Mouse (Mus musculus) cerebellum, postnatal 14 days (tissue): ENCODE results near the gene Gm5767.

Source experiments
- DNase-seq, 2 experiments: peaks; one replicate each; pipeline ENCODE4 v3.0.0; 2021; ENCODE audit warnings: mixed read lengths in 2 of 2

The Gm5767 gene

DNA sequence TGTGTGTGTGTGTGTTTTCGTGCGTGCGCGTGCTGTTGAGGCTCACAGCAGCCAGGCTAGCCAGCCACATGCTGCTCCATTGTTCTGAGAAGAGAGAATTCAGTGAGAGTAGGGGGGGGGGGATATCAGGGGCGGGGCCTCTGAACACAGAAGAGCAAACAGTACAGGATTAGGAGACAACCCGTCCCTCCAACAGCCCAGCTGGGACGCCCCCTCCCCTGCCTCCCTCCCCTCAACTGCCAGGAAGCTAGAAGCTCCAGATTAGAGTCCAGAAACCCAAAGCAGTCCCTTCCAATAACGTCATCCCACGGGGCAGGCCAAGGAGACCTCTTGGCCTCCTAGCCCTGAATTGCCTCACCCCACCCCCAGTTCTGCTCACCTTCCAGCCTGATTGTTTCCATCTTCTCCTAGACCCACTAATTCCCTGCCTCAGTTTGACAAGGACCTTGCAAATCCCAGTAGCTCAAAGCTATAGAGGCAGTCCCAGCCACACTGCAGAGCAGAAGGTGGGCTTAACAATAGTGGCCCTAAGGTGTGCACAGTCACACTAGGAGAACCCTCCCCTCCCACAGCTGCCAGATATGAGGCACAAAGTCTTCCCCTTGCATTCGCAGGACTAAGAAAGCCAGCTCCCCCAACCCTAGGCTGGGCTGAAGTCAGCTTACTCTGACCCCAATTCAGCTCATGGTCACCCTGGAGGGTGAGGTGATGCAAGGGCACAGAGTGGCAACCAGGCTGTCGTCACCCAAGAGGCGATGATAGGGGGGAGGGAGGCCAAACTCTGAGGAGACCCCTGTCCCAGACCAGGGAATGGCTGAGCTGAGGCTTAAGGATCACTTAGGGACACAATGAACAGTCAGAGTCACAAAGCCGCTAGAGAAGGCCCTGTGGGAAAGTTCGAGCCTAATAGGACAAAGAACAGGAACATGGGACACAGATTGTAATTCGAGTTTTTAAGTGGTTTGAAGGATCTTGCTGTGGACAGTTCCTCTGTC is 10.2 kb upstream of the Gm5767 start:
- DNase-seq, result no peak

DNA sequence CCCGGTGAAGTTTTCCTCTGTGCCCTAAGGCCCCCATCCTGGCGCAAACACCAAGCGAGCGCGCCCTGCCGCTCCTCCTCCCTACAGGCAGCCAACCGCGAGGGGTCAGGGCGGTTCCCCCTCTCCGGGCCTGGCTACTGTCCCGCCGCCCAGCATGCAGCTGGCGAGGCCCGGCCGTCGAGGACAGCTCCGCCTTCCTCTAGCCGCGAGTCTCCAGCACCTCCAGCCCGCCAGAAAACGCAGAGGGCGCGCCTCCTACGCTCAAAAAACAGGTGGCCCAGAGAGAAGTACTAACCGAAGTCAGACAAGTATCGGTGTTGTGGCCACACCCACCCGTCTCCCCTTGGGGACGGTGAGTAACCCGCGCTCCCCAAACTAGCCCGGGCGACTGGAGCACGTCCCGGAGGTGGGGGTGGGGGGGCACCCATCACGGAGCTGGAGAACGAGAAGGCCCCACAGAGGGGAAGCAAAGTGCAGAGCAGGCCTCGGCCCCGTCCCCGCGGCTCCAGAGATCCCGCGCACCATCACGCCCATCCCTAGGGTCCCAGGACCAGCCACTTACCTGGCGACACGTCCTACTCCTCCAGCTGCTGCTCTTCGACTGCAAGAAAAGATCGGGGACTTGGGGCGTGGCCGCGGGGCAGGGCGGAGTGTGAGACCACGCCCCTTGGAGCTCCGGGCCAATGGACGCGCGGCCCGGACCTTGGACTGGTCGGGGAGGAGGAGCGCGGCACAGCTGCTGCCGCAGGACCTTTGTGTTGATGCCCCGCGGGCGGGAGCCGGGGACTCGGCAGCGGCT is 8.8 kb upstream of the Gm5767 start, which contains the start of gene Carhsp1:
TSS of gene Carhsp1 (minus strand) at position 605 of the 799 bp plus-strand sequence.
- peak; percentile 88 for DNase-seq

DNA sequence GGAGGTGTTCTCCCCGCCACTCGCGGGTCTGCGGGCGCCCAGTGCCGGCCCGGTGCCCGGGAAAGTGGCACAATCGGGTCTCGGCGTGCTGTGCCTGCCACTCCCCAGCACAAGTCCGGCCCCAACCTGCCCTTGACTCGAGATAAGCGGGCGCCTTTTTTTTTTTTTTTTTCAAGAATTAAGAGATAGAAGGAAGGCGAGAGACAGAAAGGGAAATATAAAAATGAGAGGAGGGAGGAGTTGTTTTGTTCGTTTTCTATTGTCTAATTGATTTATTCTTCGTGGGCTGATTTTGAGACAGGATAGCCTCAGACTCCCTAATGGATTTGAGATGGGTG is 8.3 kb upstream of the Gm5767 start:
- no peak for DNase-seq

DNA sequence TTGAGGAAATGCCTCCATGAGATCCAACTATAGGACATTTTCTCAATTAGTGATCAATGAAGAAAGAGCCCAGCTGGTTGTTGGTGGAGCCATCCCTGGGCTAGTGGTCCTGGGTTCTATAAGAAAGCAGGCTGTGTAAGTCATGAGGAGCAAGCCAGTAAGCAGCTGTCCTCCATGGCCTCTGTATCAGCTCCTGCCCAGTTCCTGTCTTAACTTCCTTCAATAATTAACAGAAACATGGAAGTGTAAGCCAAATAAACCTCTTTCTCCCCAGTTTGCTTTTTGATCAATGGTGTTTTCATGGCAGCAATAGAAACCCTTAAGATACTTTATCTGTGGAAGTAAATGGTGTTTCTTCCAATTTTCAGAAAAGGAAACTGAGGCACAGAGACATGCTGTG is 7.8 kb upstream of the Gm5767 start:
- no peak for DNase-seq

DNA sequence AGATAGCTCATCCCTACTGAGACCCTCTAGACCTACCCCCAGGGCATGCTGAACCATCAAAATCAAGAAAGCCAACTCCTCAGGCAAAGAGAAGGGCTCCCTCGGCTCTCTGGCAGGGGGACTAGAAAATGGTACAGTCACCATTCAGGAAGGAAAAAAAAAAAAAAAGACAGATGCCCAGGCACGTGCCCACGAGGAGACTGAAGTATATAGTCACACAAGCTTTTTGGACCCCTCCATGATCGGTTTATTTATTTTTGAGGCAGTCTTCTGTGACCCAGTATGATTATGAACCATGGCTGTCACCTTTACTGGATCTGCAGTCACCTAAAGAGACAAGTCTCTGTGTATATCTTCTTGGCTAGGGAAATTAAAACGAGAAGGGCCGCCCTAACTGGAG is 7.2 kb upstream of the Gm5767 start:
- DNase-seq, result no peak

DNA sequence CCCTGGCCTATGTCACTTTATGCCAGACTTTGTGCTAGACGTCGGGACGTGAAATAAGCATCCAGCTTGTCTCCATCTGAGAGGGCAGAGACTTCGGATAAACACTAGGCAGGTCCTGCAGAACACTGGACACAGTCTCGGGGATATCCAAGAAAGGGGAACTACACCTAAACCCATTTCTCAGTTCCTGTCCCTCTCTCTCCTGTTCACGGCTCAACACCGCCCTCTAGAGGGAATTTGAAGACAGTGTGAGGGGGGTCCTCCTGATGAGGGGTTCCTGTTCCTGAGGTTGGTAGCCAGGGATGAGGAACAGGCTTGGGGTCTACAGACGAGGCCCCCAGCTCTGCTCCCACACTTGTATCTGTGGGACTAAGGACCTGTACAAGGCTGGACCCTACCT is 6.4 kb upstream of the Gm5767 start:
- peak; percentile 62 to 69 for DNase-seq

DNA sequence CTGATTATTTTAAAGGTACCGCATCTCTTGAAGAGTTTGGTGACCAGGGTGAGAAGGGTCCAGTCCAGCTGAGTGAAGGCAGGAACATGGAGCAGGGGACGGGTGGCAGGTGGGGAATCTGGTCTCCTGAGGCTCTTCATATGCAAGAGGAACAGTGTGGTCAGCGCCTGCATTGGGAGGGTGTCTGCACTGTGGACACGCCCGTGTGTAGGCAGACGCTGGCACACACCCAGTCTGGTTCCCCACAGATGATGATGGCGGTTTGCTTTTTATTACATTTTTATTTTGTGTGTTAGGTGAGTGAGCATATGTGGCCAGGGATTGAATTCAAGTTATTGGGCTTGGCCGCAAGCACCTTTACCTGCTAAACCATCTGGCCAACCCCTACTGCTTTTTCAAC is 5.0 kb upstream of the Gm5767 start:
- no peak for DNase-seq

DNA sequence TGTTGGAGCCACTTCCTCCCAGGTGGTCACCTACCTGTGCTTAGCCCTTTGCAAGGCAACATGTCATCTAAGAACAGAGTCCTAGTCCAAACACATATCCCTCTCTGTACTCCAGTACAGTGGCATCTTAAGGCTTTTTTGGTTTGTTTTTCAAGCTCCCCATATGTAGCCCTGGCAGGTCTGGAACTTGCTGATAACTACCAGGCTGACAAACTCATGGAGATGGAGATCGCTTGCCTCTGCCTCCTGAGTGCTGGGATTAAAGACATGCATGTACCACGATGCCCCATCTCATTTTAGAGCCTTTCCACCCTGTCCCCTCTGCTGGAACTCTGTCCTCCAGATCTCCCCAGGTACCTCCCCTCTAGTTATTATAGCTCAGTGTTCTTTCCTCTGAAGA is 4.3 kb upstream of the Gm5767 start:
- no peak for DNase-seq

DNA sequence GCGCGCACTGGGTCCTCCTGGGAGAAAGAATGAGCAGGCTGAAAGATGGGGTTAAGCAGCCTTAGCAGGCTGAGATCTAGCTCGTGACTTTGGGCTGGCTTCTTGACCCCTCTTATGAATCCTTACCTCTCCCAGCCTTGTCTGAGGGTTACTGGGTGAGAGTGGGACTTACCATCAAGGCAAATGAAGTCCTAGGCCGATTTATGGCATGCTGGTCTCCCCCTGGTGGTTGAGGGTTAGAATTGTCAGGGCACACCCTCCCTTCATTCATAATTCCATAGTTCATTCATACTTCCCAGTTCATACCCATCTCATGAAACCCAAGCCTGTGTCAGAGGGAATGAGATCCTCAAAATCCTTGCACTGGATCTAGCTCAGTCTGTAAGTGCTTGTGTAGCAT is 3.8 kb upstream of the Gm5767 start:
- peak; percentile 73 to 78 for DNase-seq

DNA sequence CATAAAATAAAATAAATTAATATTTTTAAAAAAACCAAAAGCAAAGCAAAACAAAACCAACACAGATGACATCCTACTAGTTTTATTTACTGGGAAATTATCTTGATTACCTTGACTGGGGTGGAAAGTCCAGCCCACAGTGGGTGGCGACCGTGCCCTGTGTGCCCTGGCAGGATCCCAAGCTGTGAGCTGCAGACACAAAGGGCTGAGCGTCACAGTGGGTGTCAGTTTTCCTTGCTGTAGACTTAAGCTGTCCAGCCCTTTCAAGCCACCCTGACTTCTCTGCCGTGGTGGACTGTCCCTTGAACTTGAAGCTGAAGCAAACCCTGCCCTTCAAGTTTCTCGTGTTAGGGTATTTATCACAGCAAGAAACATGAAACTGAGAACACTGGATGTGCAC is 2.5 kb upstream of the Gm5767 start:
- no peak for DNase-seq

DNA sequence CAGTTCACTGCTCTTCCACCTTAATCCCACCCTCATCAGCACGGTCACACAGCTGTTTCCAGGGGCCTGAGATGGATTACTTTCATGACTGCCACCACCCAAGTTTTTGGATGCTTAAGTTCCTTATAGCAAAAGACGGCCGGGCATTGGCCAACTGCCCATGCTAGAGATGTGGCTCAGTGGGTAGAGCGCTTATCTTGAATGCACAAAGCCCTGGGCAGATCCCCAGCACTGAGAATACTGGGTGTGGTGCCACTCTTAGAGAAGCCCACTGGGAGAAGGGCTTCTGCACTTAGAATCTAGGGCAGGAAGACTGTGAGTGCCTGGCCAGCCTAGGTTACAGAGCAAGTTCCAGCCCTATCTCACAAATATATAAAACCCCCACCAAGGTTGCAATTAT is 1.9 kb upstream of the Gm5767 start:
- DNase-seq, result no peak

DNA sequence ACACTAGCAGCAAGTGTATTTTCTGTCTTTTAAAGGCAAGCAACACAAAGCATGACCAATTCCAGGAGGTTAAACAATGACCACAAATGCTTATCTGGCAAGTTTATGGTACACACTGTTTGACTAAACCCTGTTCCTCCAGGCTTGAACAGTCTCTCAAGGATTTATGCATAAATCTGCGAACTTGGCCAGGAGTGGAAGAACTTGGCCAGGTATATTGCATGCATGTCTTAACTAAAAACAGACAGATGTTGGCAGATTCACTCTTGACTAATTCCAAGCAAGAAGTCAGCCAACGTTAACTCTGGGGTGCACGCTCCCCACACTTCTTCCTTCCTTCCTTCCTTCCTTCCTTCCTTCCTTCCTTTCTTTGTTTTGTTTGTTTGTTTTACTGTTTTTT is 790 bp upstream of the Gm5767 start:
- no peak for DNase-seq

DNA sequence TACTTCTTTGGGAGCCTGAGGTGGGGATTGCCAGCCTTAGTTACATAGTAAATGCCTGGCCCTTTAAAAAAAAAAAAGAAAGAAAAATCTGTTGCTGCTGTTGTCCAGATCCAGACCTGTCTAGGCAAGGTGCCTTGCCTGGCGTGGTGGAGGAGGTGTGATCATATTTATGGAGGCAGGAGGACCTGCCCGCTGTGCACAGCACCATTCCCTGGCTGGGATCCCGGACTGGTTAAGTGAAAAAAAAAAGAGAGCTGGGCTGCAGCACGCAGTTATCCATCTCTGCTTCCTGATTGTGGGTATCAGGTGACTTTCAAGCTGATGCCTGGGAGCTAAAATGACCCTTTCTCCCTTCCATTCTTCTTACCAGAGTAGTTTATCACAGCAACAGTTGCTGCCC is 4.5 kb downstream of the Gm5767 start:
- DNase-seq, result peak; percentile 85 to 87

DNA sequence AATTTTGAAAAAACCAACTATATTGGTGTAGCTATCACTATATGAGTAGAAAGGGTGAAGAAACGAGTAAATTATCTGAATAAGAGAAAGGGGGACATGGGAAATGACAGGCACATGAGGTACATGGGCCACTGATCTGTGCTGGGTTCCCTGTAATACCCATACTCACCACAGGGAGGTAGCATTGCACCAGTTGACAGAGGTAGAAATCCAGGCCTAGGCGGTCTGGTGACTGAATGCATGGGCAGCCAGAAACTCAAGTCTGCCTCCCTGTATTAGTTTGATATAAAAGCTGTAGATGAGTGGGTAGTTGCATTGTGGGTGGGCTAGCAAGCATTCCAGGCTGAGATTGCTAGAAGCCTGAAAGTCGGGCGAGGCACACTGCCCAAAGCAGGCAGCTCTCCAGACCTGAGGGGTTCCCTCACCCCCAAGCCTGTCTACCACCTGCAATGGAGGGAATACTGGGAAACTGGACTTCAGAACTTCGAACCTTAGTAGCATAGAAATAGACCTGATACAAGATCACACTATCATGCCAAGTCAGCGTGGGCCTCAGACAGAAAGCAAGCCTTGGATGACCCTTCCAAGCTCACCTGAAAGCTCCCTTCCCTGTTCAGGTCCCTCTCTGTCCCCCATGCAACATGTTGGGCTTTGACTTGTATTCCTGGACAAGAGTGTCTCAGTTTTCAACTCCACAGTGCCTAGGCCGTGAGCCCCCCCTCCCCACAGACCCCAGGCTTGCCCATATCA is 5.7 kb downstream of the Gm5767 start:
- DNase-seq, result peak; percentile 88 to 92

DNA sequence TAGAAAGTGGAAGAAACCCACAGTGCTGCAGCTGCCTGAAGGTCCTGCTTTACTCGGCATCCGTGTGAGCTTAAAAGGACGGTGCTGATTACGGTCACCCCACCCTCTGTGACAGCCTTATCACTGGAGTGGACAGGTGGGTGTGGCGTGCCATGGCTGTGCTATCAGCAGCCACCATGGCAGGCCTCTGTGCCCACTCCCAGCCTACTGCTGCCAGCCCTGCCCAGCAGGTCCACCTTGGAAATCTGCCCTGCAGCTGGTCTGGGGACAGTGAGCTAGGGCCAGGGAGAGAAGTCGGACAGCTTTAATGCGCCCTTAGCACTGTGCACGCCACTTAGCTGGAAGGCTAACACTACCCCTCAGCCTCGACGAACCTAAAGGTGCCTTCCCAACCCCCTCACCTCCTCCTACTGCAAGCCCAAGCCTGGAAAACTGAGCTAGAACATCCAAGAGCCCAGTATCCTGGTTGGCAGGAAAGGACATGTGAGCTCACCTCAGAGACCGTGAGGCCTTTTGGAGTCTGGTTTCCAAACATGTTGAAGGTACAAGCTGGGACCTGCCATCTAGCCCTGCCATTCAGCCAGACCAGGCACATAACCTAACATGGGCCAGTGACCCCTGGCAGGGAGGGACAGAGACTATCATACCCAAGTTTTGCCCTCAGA is 6.4 kb downstream of the Gm5767 start:
- DNase-seq, result peak; percentile 68 to 75

DNA sequence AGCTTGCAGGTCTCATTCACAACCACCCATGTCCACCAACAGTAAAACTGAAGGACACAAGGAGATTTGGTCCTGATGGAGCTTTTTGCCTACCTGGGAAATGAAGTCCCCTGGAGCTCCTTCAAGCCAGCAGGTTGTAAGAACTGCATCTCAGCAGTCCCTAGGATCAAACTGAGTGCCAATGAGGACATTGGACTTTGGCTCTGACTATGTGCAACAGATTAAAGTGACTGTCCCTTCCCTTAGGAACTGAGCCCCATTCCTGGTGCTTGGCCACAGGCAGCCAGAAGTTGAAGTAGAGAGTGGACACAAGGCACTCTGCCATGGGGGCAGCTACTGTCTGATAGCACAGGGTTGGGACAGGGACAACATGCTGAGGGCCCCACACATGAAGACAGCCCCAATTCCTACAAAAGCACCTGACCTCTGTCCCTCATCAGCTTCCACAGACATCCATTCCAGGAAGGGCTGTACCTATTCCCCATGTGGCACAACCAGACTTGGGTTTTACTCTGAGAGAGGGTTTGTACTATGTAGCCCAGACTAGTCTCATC is 7.1 kb downstream of the Gm5767 start:
- DNase-seq, result no peak

DNA sequence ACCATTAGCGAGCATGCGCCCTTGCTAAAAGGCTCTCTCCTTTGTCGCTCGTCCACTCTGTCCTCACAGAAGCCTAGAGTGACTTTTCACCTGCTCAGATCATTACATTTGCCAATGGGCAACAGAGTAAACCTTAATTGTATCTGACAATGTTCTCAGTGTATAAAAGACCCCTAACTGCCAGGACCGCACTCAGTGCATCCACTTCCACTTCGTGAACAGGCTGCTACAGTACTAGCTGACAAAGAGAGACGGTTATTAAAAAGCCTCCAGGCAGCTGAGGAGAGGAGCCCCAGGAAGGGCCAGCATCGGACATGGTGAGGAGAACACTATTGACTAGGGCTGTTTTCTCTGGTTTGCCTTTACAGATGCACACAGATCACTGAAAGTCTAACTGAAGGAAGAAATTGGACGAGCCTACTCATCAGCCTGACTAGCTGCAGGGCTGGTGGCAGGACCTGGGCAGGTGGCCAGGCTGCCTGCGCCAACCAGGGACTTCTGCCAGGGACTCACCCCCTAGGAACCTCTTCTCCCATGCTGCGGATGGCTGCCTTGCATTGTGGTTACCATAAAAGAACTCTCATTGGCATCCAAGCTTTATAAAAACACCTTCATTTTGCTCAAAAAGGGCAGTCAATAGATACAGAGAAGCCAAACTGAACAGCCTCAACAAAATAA is 9.5 kb downstream of the Gm5767 start:
- DNase-seq, result peak; percentile 95 to 98

DNA sequence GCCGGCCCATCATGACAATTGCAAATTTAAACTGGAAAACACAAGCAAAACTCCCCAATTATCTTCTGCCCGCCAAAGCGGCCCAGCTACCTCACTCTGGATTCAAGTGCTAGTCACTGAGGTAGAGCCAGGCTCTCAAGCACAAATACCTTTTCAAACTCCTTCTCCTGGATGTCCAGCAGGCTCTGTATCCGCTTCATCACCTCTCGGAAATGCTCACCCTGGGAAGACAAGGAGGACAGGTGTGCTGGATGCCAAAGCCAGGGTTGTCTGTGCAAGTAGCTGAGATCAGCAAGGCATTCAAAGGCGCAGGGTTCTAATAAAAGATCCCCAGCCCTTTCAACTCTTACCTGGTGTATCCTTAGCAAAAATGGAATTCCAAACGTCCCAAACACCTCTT is 10.6 kb downstream of the Gm5767 start:
- DNase-seq, result peak in 1 of 2 experiments; percentile 71

DNA sequence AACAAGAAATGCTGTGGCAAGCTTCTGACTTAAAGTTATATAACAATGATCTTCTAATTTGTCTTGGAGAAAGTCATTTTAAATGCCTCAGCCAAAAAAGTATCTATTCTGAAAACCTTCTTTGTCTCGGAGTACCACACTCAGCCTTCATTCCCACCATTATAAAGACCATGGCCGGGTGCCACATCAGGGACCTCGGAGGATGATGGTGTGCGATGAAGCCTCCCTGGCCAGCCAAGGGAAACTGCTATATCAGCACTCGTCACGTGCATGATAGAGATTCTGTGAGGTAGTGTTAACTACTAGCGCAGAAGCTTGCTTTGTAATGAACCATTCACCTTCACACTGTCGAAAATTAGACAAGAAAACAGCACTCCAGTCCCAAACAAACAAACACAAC is 19.0 kb downstream of the Gm5767 start:
- no peak for DNase-seq

DNA sequence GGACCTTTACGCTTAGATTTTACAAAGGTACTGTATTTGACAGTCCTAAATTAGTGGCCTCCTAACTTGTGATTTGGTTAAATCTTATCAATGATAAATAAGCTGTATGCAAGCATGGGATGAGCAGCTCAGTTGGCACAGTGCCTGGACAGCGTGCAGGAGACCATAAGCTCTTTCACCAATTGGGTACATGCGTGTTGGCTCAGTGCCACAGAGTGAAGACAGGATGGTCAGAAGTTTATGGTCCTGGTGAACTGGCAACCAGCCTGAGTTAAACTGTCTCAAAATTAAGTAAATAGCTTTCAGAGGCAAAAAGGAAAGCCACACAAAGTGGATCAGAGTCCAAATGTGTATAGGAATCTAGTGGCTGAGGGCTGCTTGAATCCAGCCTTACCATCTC is 20.0 kb downstream of the Gm5767 start:
- peak; percentile 37 to 57 for DNase-seq

DNA sequence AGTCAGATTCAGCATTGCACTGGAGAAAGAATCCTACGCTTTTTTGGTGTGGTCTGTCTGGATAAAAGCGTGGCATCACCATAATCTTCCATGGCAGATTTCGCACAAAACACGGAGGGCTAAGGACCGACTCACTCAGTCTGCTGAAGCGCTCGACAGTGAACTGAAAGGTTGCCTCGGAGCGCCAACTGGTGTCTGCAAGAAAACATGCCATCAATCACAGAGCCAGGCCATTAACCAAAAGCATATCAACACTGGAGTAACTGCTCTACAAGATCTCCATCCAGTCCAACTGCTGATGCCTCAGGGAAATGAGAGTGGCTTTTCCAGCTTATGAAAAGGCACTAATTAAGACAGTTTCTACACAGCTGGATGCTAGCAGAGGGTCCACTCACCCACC is 31.4 kb downstream of the Gm5767 start:
- DNase-seq, result peak; percentile 33 to 41

DNA sequence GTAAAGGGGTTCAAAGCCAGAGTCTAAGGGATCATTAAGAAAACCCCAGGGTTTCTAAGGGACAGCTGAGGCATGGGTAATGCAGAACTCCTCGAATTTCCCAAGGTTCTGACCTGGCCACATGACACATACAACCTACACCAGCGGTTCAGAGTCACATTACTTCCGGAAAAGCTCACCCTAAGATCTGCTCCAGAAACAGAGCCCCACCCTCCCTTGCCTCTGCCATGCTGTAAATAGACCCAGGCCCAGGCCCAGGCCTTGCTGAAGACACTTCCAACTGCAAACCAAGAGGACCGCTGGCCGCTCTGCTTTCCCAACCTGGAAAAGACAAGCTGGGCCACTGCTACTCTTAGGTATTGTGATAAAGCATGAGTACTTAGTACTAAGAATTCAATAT is 34.3 kb downstream of the Gm5767 start:
- DNase-seq, result no peak
